Mouse (Mus musculus) adrenal gland, adult 18-20 months (tissue): ENCODE data around the gene Cldn34c4. TPM values are rescaled to one million over a fixed set of nuclear protein-coding genes. Genes with fewer than 3 reads are reported as not detected.

Source experiments
- DNase-seq, 2 experiments: peaks; one replicate each; pipeline ENCODE4 v3.0.0; 2021 to 2022; ENCODE audit warnings: low spot score in 2 of 2
- long read RNA-seq, 2 experiments: library from polyadenylated mRNA; stranded (forward); transcript quantifications; one replicate each; pipeline ENCODE4 v2.0.0; 2021
- total RNA-seq, 2 experiments: library from RNA; stranded (reverse); gene quantifications; 1 replicate in 1 of 2; 2 replicates in 1 of 2; pipeline ENCODE4 v1.2.3; 2021

Gene Cldn34c4
- total RNA-seq = not detected
- long read RNA-seq, experiment 1 = 0 reads
- long read RNA-seq, experiment 2 = 0 reads

DNA sequence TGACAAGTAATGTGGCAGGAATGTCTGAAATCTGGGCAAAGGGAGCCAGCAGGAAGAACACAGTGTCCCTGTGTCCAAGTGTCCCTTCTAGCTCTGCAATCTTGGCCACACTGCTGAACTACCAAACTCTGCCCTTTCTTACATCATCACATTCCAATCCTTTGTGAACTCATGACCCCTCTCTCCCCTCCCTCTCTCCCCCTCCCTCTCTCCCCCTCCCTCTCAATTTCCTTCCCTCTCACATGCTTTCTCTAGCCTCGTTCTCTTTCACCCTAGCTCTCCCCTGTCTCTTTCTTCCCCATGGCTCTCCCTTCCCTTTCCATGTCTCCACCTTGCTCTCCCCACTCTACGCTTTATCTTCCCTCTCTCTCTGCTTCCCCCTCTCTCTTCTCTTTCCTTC, at the start of gene Cldn34c4:
Gene Cldn34c4 (minus strand): TSS at position 101 of the 400 bp plus-strand sequence.
- no peak for DNase-seq

DNA sequence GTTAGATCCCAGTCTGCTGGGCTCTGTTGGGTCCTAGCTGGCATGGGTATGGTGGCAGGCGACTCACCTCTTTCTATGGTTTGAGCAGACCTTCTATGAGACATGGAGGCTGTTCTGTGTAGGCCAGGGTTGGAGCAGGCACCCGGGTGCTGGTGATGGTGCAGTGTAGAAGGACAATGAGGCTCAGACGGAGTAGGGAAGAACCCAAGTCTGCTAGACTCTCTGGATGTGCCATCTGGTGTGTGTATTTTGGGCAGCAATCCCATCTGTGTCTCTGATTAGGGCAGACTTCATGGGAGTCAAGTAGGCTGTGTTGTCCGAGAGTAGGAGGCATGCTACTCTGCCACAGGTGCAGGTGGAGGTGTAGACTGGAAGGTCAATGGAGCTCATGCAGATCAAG, 10.7 kb upstream of the Cldn34c4 start:
- no peak for DNase-seq
